Mouse (Mus musculus) layer of hippocampus, adult 11-12 months (tissue): ENCODE results near the gene Fbxl3.

Source experiments
- DNase-seq: peaks from one replicate; pipeline ENCODE4 v3.0.0; 2022; ENCODE audit warnings: low spot score

Gene Fbxl3

DNA sequence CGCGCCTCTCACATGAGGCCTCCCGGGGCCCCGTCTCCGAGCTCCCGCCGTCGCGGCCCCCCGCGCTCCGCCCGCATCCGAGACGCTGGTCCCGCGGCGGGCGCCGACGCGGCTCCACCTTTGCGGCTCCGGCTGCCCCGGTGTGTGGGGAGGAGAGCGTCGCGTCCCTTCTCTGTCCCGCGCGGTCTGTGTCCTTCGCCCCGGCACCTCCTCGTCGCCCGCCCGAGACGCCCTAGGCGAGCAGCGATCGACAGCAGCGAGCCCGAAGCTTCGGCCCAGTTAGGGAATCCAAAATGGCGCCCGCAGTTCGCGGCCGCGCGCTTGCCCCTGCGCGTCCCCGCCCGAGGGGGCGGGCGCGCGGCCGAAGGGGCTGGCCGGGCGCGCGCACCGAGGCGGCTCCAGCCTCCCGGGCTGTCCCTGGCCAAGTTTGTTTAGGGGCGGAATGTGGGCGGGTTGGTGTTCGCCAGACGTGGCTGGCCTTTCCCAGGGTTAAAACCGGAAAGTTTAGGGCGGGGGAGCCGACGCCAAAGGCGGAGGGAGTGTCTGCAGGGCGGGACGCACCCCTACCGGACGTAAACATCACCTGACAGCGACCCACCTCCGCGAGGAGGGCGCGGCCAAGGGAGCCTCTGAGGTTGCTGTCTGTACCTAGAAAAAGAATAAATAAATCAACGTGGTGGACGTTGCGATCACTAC, at the start of gene Fbxl3:
Fbxl3 (minus strand) TSS at position 329 of the 696 bp plus-strand sequence.
- DNase-seq = peak; percentile 85

DNA sequence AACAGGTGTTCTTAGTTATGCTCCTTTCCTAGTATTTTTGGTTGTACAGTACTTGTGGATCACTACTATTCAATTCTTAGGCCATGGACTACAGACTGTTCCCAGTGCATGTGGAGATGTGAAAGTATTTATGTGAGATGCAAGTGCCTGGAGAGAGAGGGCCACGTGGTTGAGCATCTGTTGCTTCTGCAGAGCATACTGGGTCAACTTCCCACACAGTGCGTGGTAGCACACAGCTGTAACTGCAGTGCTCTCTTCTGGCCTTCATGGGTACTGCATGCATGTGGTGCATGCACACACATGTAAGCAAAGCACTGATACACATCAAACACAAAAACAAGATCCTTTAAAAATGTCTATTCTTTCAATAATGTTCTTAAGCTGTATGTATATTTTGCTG, 32.6 kb upstream of the Fbxl3 start:
- no peak for DNase-seq

DNA sequence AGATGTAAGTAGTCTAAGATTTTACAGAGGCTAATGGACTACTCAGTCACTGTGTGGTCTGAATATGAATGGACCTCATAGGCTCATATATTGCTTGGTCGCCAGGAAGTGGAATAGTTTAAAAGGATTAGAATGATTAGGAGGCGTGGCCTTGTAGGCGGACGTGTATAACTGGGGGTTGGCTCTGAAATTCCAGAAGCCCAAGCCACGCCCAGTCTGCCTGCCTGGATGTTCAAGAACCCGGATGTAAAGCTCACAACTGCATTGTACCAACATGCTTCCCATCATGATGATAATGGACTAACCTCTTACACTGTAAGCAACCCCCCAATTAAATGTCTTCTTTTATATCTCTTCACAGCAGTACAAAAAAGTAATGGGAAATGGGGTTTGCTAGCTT, 26.4 kb upstream of the Fbxl3 start:
- DNase-seq = no peak

DNA sequence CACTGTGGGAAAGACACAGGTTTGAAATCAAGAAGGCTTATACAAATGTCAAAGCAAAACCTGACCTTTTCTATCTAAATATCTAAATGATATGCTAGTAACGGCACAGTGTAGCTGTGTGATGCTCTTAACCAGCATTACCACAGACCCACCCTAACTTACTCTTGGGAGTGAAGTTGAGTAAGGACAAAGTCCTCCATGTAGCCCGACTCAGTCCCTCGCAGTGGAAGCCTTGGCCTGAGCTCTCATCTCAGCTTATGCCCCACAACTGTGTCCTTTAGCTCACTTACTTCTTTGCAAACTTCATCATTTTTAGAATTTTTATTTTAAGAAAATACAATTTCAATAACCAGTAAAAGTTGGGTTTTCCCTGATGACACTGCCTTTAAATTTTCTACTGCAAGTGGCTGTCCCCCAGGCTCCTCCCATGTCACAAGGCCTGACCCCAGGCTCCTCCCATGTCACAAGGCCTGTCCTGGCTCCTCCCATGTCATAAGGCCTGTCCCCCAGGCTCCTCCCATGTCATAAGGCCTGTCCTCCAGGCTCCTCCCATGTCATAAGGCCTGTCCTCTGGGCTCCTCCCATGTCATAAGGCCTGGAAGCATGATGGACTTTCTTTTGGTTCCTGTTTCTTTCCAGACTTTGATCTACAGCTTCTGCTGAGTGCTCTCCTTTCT, 15.8 kb upstream of the Fbxl3 start:
- no peak for DNase-seq

DNA sequence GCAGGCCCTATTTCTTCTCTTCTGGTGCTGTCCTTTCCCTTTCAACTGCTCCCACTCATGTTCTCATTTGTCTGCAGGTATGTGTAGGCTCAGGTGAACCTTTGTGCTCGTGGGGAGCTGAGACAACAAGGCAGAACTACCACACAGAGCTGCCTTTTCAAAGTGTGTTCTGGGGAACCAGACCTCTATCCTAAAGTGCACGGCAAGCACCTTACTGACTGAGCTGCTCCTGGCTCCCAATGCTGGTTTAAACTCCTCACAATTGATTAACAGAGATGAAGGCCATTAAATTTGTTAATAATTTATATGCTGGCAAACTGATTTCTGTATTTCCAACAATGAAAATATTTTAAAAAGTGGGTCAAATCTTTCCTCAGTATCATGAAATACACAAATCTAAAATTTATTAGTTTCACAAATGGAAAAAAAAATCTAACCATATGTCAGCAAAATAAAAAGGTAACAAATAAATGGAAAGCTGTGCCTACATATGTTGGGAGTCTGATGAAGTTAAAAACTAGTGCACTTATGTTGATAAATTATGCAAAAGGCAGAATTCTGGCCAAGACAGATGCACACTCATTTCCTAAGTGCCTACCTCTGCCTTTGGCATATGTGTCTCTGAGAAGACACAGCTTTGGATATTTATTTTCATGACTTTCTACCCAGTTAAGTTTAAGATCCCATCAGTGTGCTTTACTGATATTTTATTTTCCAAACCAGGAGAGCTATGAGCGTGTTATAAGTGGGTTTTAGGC, 13.4 kb upstream of the Fbxl3 start:
- DNase-seq = no peak

DNA sequence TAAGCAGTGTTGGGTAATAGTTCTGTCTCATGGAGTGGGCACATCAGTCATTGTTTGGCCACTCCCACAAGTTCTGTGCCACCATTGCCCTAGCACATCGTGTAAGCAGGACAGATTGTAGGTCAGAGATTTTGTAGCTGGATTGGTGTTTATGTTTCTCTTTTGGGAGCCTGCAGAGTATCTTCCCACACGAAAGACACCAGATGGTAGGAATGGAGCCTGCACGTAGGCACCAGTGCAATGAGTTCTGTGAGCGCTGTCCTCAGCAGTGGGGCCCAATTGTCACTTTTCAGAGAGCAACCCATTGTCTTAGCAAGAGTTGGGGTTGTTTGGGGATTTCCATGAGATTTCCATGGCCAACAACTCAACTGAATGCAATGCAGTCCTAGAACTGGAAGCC, 10.6 kb upstream of the Fbxl3 start:
- peak; percentile 46 for DNase-seq

DNA sequence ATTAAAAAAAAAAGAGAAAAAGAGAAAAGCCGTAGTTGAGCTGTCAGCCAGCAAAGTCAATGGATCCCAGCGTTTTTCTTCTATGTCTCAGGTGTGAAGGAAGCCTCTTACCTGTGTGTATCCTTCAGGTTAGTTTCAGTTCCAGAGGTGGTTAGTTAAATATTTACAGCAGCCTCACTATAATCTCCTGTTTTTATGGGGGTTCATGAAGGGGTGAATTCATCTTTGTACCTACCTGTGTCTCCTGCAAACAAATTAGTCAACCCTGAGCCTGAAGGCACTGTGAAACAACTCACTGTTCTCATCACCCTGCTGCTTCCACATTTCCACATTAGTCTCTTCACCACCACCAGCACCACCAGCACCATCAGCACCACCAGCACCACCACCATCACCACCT, 6.9 kb upstream of the Fbxl3 start:
- no peak for DNase-seq

DNA sequence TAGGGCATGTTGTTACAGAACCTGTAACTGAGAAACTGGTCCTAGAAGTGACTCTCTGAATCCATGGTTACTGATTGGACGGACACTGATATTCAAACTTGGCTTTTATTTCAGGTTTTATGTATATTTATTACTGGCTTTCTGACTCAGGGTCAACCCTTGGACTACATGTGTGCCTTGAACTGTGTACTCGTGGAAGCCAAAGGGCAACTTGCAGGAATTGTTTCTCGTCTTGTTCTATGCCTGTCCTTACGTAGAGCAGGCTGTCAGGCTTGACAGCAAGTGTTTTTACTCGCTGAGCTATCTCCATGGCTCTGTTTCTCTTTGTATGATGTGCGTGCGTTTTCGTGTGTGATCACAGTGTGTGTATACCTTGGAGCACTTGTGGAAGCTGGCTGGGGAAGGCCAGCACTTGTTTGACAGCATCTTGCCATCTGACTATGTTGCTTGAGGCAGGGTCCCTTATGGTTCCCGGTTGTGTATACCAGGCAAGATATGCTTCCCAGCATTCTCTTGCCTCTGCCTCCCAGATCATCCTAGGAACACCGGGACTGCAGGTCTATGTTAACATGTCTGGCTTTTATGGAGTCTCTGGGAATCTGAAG, 3.5 kb upstream of the Fbxl3 start:
- no peak for DNase-seq

DNA sequence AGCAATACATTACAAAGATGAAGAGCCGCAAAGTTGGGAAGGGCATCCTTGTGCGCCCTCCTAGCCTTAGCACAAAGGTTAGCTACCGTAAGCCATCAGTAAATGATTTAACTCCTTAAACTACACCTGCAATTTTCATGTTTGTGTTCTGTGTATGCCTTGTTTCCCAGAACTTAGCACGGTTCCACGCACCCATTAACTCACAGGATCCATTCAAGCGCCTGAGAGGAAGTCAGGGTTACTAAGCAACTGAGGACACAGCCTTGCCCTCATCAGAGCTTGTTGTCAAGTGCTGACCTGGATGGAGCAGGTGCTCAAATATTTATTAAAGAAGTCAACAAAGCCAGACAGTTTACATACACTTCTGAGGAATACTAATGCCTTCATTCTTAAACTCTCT, 2.9 kb upstream of the Fbxl3 start:
- no peak for DNase-seq

DNA sequence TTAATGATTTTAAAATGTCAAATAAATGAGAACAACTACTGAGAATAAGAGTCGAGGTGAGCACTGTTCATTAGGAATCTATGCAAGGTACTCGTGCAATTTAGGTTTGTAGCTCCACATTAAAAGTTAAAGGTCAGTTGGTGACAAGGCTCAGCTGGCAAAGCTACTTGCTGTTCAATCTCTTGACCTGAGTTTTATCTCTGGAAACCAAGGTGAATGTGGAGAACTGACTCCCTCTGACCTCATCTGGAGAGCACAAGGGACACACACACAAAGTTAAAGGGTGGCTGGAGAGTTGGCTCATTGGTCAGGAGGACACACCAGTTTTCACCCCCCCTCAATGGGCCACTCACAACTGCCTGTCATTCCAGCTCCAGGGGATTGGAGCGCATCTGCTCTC, 1.8 kb upstream of the Fbxl3 start:
- no peak for DNase-seq

DNA sequence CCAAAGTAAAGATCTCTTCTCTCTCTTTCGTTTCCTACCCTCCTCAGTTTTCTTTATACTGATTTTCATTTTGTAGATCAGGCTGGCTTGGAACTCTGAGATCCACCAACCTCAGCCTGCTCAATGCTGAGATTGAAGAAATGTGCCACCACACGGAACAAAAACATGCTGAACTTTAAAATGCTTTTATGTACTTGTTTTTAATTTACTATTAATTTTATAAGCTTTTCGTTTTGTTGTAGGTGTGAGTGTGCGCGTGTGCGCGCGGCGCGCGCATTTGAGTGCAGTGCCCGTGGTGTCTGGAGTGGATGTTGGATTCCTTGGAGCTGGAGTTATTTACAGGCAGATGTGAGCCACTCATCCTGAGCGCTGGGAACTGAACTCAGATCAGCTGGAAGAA, 930 bp upstream of the Fbxl3 start:
- DNase-seq = no peak

DNA sequence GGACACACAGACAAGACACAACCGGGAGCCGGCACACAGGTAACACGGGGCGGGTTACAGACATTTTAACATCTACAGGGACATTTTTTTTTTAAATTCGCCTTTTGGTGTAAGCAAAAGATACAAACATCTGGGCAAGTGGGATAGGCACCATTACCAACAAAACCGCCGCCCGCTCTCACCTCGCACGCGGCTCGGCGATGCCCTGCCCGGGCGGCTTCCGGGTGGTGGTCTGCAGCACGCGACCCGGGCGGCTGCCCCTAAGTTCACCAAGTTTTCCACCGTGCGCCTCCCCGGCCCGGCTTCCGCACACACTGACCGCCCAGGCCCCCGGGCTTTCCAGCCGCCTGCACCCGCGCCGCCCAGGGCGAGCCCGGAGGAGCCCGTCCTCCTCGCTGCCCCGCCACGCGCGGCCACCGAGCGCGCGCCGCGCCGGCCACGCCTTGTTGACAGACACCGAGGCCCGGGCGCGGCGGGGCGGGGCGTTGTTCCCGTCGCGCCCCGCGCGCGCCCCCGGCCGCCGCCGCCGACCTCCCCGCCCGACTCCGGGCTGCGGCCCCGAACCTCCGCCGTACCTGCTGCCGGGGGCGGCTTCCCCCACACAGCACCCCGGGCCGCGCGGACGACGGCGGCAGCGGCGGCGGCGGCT, 655 bp downstream of the Fbxl3 start:
- peak; percentile 86 for DNase-seq

DNA sequence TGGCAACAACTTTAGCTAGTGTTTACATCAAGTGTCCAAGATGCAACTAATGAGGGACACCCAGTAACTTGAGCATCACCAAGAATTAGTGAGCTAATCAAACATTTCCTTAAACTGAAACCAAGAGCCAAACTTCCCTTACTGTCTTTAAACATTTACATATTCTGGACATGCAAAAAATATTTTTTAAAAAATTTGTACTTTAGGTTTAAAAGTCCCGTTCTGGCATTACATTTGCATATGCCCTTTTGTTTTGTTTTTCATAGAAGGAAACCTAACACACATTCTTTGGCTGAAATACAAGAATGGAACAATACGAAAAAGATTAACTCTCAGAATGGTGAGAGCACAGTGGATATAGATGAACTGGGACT, 1.2 kb downstream of the Fbxl3 start:
- no peak for DNase-seq

DNA sequence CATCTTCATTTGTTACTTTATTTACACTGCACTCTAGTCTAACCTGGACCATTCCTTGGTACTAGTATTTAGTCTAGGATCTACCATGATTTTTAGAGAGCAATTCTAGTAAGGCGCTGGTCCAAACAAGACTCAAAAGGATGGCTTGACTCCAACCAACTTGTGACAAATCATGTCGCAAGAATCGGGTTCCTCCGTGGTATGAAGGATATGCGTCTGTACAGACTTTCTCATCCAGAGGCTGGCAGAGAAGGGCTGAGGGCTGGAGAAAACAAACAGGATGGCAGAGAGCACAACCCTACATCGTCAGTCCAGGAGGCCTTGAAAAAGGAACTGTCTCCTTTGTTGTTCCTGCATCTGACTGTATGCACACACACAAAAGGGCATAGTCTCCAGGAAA, 2.7 kb downstream of the Fbxl3 start:
- no peak for DNase-seq

DNA sequence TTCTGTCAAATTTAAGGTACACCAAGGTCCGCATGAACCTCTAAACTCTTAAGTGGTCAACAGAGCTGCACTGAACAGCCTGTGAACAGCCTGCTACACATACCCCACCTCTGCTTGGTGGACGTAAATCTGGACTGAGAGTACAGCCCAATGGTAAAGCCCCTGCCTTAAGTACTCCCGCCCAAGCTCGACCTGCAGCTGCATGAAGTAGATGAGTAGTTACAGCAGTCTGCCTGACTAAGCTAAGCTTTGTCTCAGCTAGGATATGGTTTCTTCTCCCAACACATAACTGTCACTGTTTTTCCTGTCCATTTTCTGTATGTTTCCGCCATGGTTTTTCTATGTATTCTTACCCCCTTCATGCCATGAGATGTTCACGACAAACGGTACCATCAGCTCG, 3.5 kb downstream of the Fbxl3 start:
- DNase-seq = no peak

DNA sequence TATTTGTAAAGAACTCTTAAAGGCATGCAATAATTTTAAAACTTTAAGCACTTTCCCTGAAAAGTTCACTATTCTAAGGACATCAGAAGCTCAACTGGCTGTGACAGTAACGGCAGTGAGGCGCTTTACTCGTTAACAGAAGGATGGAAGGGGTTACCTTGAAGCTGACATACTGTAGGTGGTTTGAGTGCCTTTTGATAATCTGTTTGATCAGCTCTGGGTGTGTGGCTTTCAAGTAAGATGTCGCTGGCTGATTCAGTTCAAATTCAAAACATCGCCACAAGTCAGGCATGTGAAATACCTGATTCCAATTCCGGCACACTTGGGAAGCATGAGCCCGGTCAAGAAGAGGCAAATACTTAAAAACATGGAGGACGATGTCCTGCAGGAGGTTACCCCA, 4.3 kb downstream of the Fbxl3 start:
- DNase-seq = no peak

DNA sequence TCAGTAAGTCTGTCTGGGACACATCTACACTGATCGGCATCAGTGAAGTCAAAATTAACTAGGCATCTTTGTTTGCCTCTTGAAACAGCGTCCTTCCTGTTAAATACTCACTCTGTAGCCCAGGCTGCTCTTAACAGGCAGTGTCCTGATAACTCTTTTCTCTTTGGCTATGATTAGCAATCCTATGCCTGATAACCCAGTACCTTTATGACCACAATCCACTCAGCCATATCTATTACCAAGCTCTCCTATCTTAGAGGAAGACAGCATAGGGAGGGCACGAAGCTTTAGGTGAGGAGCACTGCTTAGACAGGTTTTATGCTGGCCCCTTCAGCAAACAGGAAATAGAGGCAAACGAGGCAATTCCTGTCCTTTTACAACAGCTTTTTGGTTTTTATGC, 5.7 kb downstream of the Fbxl3 start:
- no peak for DNase-seq

DNA sequence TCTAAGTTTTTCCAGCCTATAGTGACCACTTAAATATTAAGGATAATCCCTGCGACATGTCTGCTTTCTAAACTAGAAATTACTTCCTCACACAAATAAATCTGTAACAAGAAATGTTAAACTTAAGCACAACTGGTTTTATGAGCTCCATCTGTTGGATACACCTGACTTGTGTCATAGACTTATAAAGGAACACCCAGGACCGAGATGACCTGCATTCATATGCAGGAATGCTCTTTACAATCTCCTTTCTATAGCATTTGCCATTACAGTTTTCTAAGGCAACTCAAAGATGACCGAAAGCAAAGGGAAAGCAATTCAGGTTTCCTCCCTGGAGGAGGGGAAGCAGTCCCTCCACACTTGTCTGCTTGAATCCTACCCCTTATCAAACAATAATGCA, 6.1 kb downstream of the Fbxl3 start:
- no peak for DNase-seq

DNA sequence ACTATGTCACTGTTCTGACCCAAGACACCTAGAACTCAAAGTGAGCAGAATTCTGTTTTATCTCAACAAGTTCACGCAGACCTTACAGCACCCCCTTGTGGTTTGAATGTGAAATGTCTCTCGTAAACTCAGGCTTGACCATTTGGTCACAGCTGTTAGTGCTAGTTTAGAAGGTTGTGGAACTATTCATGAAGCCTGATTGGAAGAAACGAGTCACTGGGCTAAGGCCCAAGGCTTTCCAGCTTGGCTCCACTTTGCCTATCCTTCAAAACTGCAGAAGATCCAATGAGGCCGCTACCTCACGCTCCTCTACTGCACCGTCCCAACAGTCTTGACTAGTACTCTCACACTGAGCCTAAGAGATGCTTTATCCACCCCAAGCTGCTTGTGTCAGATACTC, 10.7 kb downstream of the Fbxl3 start:
- peak; percentile 45 for DNase-seq

DNA sequence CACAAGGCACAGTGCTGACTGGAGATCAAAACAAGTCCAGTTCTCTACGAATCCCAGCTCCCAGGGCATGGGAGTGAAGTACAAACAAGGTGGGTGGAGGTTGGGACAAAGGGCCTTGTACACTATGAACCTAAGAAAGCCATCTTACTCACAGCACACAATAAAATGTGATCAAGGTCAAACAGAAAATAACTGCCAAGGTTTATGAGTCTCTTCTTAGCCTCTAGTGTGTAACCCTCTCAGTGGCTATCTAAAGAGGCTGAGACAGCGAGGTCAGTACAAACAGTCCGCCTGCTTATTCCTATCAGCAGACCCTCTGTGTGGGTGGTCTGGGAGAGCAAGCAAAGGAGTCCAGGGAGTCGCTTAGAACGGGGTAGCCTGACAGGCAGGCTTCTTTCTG, 11.5 kb downstream of the Fbxl3 start:
- no peak for DNase-seq

DNA sequence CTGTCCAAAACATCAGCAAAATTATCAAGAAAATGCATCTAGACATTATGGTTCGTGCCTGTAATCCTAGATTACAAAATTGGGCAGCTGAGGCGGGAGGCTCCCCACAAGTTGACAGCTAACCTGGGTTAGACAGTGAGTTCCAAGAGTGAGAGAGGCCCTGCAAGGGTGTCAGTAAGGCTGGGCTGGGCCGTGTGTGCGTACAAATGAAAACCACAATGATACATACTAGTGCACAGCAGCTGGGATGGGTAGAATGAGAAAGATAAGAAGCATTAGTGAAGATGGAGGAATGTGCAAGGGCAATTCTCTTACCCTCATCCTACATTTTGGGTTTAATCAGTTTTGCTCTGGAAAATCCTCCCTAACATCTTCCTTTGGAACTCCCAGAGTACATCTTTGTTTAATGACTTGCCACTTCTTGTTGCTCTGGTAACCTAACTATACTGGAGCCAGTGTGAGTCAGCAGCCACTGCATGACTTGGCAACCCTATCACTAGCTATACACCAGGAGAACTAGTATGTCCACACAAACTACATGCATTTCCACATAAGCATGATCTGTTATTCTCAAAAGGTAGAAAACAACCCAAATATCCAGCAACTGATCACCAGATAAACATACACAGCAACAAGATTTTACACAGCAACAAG, 12.6 kb downstream of the Fbxl3 start:
- DNase-seq = no peak
